Mouse (Mus musculus) lung, embryonic 14.5 days (tissue): ENCODE results near the gene Pcnx2. TPM values are rescaled to one million over a fixed set of nuclear protein-coding genes. Genes with fewer than 3 reads are reported as not detected.
A peak's percentile ranks its signal among the peaks of the same experiment; 100 is the strongest.

Experiments
- ATAC-seq: fragments of 200-750 bp; cut with Nextera tagmentation; 2 replicates; pipeline ENCODE4 v1.8.0; 2017; ENCODE audit warnings: mild to moderate bottlenecking, moderate TSS enrichment, moderate library complexity; ENCODE audit not compliant: insufficient read depth
- DNase-seq: peaks from one replicate; pipeline ENCODE4 v3.0.0-alpha.2; 2015
- H3K27ac ChIP-seq: fragments of 300-500 bp; sonication (generic); 2 replicates; pipeline ENCODE4 v1.5.1; 2014; ENCODE audit warnings: low read depth, mild to moderate bottlenecking, moderate library complexity
- H3K27me3 ChIP-seq: fragments of 300-500 bp; sonication (generic); 2 replicates; pipeline ENCODE4 v1.6.1; 2014; ENCODE audit warnings: low read length, control low read depth; ENCODE audit not compliant: insufficient read depth
- H3K36me3 ChIP-seq: fragments of 300-500 bp; sonication (generic); 2 replicates; pipeline ENCODE4 v1.6.1; 2014; ENCODE audit warnings: control low read depth; ENCODE audit not compliant: insufficient read depth
- H3K4me1 ChIP-seq: fragments of 300-500 bp; sonication (generic); 2 replicates; pipeline ENCODE4 v1.6.1; 2014; ENCODE audit warnings: antibody characterized with exemption, control low read depth; ENCODE audit not compliant: insufficient read depth
- H3K4me2 ChIP-seq: fragments of 300-500 bp; sonication (generic); 2 replicates; pipeline ENCODE4 v1.6.1; 2014; ENCODE audit warnings: mild to moderate bottlenecking
- H3K4me3 ChIP-seq: fragments of 300-500 bp; sonication (generic); 2 replicates; pipeline ENCODE4 v1.5.1; 2014; ENCODE audit warnings: low read depth, low read length
- H3K9ac ChIP-seq: fragments of 300-500 bp; sonication (generic); 2 replicates; pipeline ENCODE4 v1.6.1; 2014
- H3K9me3 ChIP-seq: fragments of 300-500 bp; sonication (generic); 2 replicates; pipeline ENCODE4 v1.6.1; 2016; ENCODE audit warnings: low read depth, low read length, control low read depth
- CTCF ChIP-seq: IDR thresholded peaks from 2 replicates; pipeline ENCODE4 v1.5.1; 2016; ENCODE audit warnings: antibody characterized with exemption, low read depth
- WGBS: fragments of 180-500 bp; shearing (Covaris S2); extraction: QIAGEN DNeasy Blood & Tissue Kit; methylation state at CpG from one replicate; pipeline ENCODE4 v1.1.7; 2014; 5-methylcytosine and 5-hydroxymethylcytosine counted together
- polyA plus RNA-seq: library from polyadenylated mRNA; unstranded; fragments of >200 nt; fragmentation: Nextera tagmentation; extraction: Ambion mirVana; gene quantifications from 2 replicates; pipeline ENCODE4 v1.2.1, GENCODE M21; 2014

Gene Pcnx2
- polyA plus RNA-seq, 1 experiment from 2014 or later: not detected

GRCm38 (mm10) chr8:125822065-125822464 lies 76.1 kb downstream of the Pcnx2 start:
- H3K4me2 ChIP-seq: no peak overlapping the region
- H3K4me3 ChIP-seq: no peak overlapping the region
- peak; percentile 23 for DNase-seq
- H3K4me1 ChIP-seq: no peaks in the 10 kb centered on the region
- H3K36me3 ChIP-seq: no peaks in the 10 kb centered on the region
- 62% methylated on average over 14 of the region's 14 CpGs for WGBS
- H3K27ac ChIP-seq: no peak overlapping the region
- ATAC-seq: no peak
- no peak overlapping the region for H3K9ac ChIP-seq
- TF ChIP-seq CTCF: no peak
- H3K27me3 ChIP-seq: no peaks in the 10 kb centered on the region
- no peaks in the 10 kb centered on the region for H3K9me3 ChIP-seq

- DNase-seq (peak; percentile 90), ATAC-seq (peak; percentile 83)
- TF ChIP-seq CTCF: no peak
- Histone ChIP-seq H3K9me3 (0 out of 2 replicates have a peak, but pooled peaks cover 2% of the 10 kb centered on the region), H3K4me1 (no peaks in the 10 kb centered on the region), H3K36me3 (no peaks in the 10 kb centered on the region), H3K27me3 (no peaks in the 10 kb centered on the region), H3K4me3 (no peak overlapping the region), H3K27ac (no peak overlapping the region), H3K4me2 (no peak overlapping the region), H3K9ac (no peak overlapping the region)
- WGBS: 36% methylated on average over 7 of the region's 7 CpGs
These were observed 78.3 kb downstream of the Pcnx2 start for GRCm38 (mm10) chr8:125819797-125820196.

- H3K9ac ChIP-seq: no peak overlapping the region
- 0 out of 2 replicates have a peak, but pooled peaks cover 4% of the 10 kb centered on the region for H3K9me3 ChIP-seq
- WGBS: 36% methylated on average over 9 of the region's 9 CpGs
- no peak overlapping the region for H3K27ac ChIP-seq
- no peak overlapping the region for H3K4me2 ChIP-seq
- ATAC-seq (no peak), DNase-seq (no peak)
- TF ChIP-seq CTCF: no peak
- H3K36me3 ChIP-seq: no peaks in the 10 kb centered on the region
- H3K4me1 ChIP-seq: no peaks in the 10 kb centered on the region
- no peaks in the 10 kb centered on the region for H3K27me3 ChIP-seq
- H3K4me3 ChIP-seq: no peak overlapping the region
These were observed 79.3 kb downstream of the Pcnx2 start for GRCm38 (mm10) chr8:125818796-125819195.

GRCm38 (mm10) chr8:125816742-125817141 lies 81.4 kb downstream of the Pcnx2 start:
- no peak overlapping the region for H3K27ac ChIP-seq
- H3K4me2 ChIP-seq: no peak overlapping the region
- H3K4me1 ChIP-seq: no peaks in the 10 kb centered on the region
- WGBS: 70% methylated on average over 5 of the region's 5 CpGs
- H3K36me3 ChIP-seq: no peaks in the 10 kb centered on the region
- H3K4me3 ChIP-seq: no peak overlapping the region
- TF ChIP-seq CTCF: no peak
- DNase-seq (no peak), ATAC-seq (no peak)
- H3K9me3 ChIP-seq: 0 out of 2 replicates have a peak, but pooled peaks cover 4% of the 10 kb centered on the region
- no peak overlapping the region for H3K9ac ChIP-seq
- H3K27me3 ChIP-seq: no peaks in the 10 kb centered on the region

GRCm38 (mm10) chr8:125808826-125809225 lies 89.3 kb downstream of the Pcnx2 start:
- Histone ChIP-seq H3K4me2 (no peak overlapping the region), H3K9ac (no peak overlapping the region), H3K4me3 (no peak overlapping the region), H3K27me3 (no peaks in the 10 kb centered on the region), H3K27ac (no peak overlapping the region), H3K9me3 (no peaks in the 10 kb centered on the region), H3K4me1 (no peaks in the 10 kb centered on the region), H3K36me3 (no peaks in the 10 kb centered on the region)
- DNase-seq (no peak), ATAC-seq (no peak)
- TF ChIP-seq CTCF: no peak
- WGBS: 71% methylated on average over 6 of the region's 6 CpGs

- Histone ChIP-seq H3K27me3 (no peaks in the 10 kb centered on the region), H3K9ac (no peak overlapping the region), H3K9me3 (no peaks in the 10 kb centered on the region), H3K4me1 (no peaks in the 10 kb centered on the region), H3K36me3 (no peaks in the 10 kb centered on the region), H3K27ac (no peak overlapping the region), H3K4me2 (no peak overlapping the region), H3K4me3 (no peak overlapping the region)
- WGBS: 57% methylated on average over 12 of the region's 12 CpGs
- no peak for DNase-seq
- TF ChIP-seq CTCF: no peak
- no peak for ATAC-seq
These were observed 90.2 kb downstream of the Pcnx2 start for GRCm38 (mm10) chr8:125807905-125808310.

GRCm38 (mm10) chr8:125806459-125806858 lies 91.7 kb downstream of the Pcnx2 start:
- Histone ChIP-seq H3K9me3 (no peaks in the 10 kb centered on the region), H3K4me1 (no peaks in the 10 kb centered on the region), H3K27ac (no peak overlapping the region), H3K4me2 (no peak overlapping the region), H3K27me3 (no peaks in the 10 kb centered on the region), H3K9ac (no peak overlapping the region), H3K36me3 (no peaks in the 10 kb centered on the region), H3K4me3 (no peak overlapping the region)
- TF ChIP-seq CTCF: no peak
- 68% methylated on average over 12 of the region's 12 CpGs for WGBS
- peak; percentile 23 for DNase-seq
- ATAC-seq: no peak

- H3K4me3 ChIP-seq: no peak overlapping the region
- DNase-seq (no peak), ATAC-seq (no peak)
- no peak for TF ChIP-seq CTCF
- 85% methylated on average over 2 of the region's 2 CpGs for WGBS
- H3K27ac ChIP-seq: no peak overlapping the region
- no peak overlapping the region for H3K9ac ChIP-seq
- H3K36me3 ChIP-seq: no peaks in the 10 kb centered on the region
- H3K27me3 ChIP-seq: no peaks in the 10 kb centered on the region
- no peak overlapping the region for H3K4me2 ChIP-seq
- H3K4me1 ChIP-seq: no peaks in the 10 kb centered on the region; the same call in 1 of the 2 replicates
- H3K9me3 ChIP-seq: no peaks in the 10 kb centered on the region
These were observed 101.1 kb downstream of the Pcnx2 start for GRCm38 (mm10) chr8:125796970-125797369.
